Mouse (Mus musculus) colon, adult 2 months (tissue): ENCODE data around the gene Csta1. TPM values are rescaled to one million over a fixed set of nuclear protein-coding genes. Genes with fewer than 3 reads are reported as not detected.

Experiments used
- polyA plus RNA-seq: library from polyadenylated mRNA; depleted of rRNA; stranded (reverse); fragments of >200 nt; gene quantifications from 2 replicates; pipeline ENCODE4 v1.2.3, GENCODE M21; 2012; rRNA removed

Csta1 gene
- 0.03 TPM in 1 of 2 replicates, not detected in the other for polyA plus RNA-seq

DNA sequence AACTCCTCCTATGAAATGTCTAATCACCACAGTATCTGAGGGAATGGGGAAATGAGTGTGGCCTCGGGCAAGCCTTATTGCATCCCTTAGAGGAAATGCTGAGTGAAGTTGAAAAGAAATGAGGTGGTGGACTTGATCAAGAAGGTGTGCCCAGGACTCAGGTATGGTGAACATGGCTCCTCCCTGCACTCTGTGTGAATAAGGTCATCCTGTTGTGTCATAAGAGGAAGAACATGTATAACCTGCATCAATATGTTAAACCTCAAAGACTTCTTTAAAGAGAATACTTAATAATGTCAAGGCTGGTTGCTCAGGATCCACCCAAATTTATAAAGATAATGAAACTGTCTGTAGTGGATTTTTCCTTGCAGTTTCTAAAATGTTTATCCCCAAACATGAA, at the start of gene Csta1:
Gene Csta1, minus strand, starts transcription at position 101 of the 400 bp plus-strand sequence.

GRCm38 (mm10) chr16:36156402-36156975, 25.4 kb upstream of the Csta1 start, which contains the start of gene Stfa2l1:
Gene Stfa2l1 (plus strand): TSS chr16:36156811.

GRCm38 (mm10) chr16:36071450-36072379, 59.3 kb downstream of the Csta1 start, which contains the start of the genes Fam162a and Ccdc58:
Gene Fam162a (minus strand): TSS chr16:36071594.
Gene Ccdc58 (plus strand): TSS chr16:36071685.

Other genes with a start within 250 kb of the Csta1 start
- 5.6 TPM in 2 replicates for gene Parp9, start 192.8 kb downstream of the Csta1 start, polyA plus RNA-seq
- 7.6 and 8.2 TPM in 2 replicates for gene Dtx3l, start 192.1 kb downstream of the Csta1 start, polyA plus RNA-seq
- gene Kpna1, start 152.5 kb downstream of the Csta1 start, polyA plus RNA-seq = 3.3 and 3.7 TPM in 2 replicates
- 0.91 and 0.95 TPM in 2 replicates for gene Wdr5b, start 90.1 kb downstream of the Csta1 start, polyA plus RNA-seq
- gene Fam162a, start 59.6 kb downstream of the Csta1 start, polyA plus RNA-seq = 61.7 and 89.2 TPM in 2 replicates
- 4.5 and 5.0 TPM in 2 replicates for gene Ccdc58, start 59.6 kb downstream of the Csta1 start, polyA plus RNA-seq
- gene Stfa2l1, start 25.6 kb upstream of the Csta1 start, polyA plus RNA-seq = not detected in 2 replicates
- gene Gm5483, start 53.0 kb upstream of the Csta1 start, polyA plus RNA-seq = not detected in 2 replicates
- not detected in 2 replicates for gene Gm5416, start 79.2 kb upstream of the Csta1 start, polyA plus RNA-seq
- gene 2010005H15Rik, start 90.2 kb upstream of the Csta1 start, polyA plus RNA-seq = 0.28 TPM in 1 of 2 replicates, not detected in the other
- not detected in 2 replicates for gene Stfa1, start 145.7 kb upstream of the Csta1 start, polyA plus RNA-seq
- not detected in 2 replicates for gene BC117090, start 203.1 kb upstream of the Csta1 start, polyA plus RNA-seq
- gene BC100530, start 236.5 kb upstream of the Csta1 start, polyA plus RNA-seq = not detected in 2 replicates